Mouse (Mus musculus) heart, postnatal 0 days (tissue): ENCODE measurements around the gene Cyp11a1. TPM values are rescaled to one million over a fixed set of nuclear protein-coding genes. Genes with fewer than 3 reads are reported as not detected.
A peak's percentile ranks its signal among the peaks of the same experiment; 100 is the strongest.

Experiments used
- ATAC-seq: fragments of 200-750 bp; cut with Nextera tagmentation; 2 replicates; pipeline ENCODE4 v1.8.0; 2017; ENCODE audit warnings: low read depth, moderate number of reproducible peaks, moderate library complexity; ENCODE audit not compliant: insufficient read depth
- DNase-seq: peaks from one replicate; pipeline ENCODE4 v3.0.0-alpha.2; 2016; ENCODE audit warnings: low spot score
- H3K27ac ChIP-seq: fragments of 300-500 bp; sonication (generic); 2 replicates; pipeline ENCODE4 v1.5.1; 2014; ENCODE audit warnings: low read depth, mild to moderate bottlenecking
- H3K27me3 ChIP-seq: fragments of 300-500 bp; sonication (generic); 2 replicates; pipeline ENCODE4 v1.6.1; 2014; ENCODE audit warnings: low read length, mixed read lengths; ENCODE audit not compliant: control insufficient read depth, insufficient read depth
- H3K36me3 ChIP-seq: fragments of 300-500 bp; sonication (generic); replicated peaks from 2 replicates; pipeline ENCODE4 v1.6.1; 2014; ENCODE audit warnings: low read length, mixed read lengths; ENCODE audit not compliant: control insufficient read depth, insufficient read depth
- H3K4me1 ChIP-seq: fragments of 300-500 bp; sonication (generic); 2 replicates; pipeline ENCODE4 v1.6.1; 2014; ENCODE audit warnings: antibody characterized with exemption; ENCODE audit not compliant: control insufficient read depth, insufficient read depth
- H3K4me2 ChIP-seq: fragments of 300-500 bp; sonication (generic); 2 replicates; pipeline ENCODE4 v1.6.1; 2014; ENCODE audit warnings: low read depth, mild to moderate bottlenecking, low read length, moderate library complexity
- H3K4me3 ChIP-seq: fragments of 300-500 bp; sonication (generic); 2 replicates; pipeline ENCODE4 v1.5.1; 2014; ENCODE audit warnings: low read depth, low read length
- H3K9ac ChIP-seq: fragments of 300-500 bp; sonication (generic); replicated peaks from 2 replicates; pipeline ENCODE4 v1.6.1; 2014; ENCODE audit warnings: low read depth, low read length, mixed read lengths
- H3K9me3 ChIP-seq: fragments of 300-500 bp; sonication (generic); replicated peaks from 2 replicates; pipeline ENCODE4 v1.6.1; 2016; ENCODE audit warnings: low read length; ENCODE audit not compliant: control insufficient read depth
- CTCF ChIP-seq: IDR thresholded peaks from 2 replicates; pipeline ENCODE4 v1.5.1; 2016; ENCODE audit warnings: antibody characterized with exemption, control low read depth, low read depth
- EP300 ChIP-seq: IDR thresholded peaks from 2 replicates; pipeline ENCODE4 v1.6.1; 2016; ENCODE audit warnings: antibody characterized with exemption, low read depth
- WGBS: fragments of 180-500 bp; shearing (Covaris S2); extraction: QIAGEN DNeasy Blood & Tissue Kit; methylation state at CpG from one replicate; pipeline ENCODE4 v1.1.7; 2014; 5-methylcytosine and 5-hydroxymethylcytosine counted together
- polyA plus RNA-seq: library from polyadenylated mRNA; unstranded; fragments of >200 nt; fragmentation: Nextera tagmentation; extraction: Ambion mirVana; gene quantifications from 2 replicates; pipeline ENCODE4 v1.2.1, GENCODE M21; 2015
- total RNA-seq: library from RNA; depleted of rRNA; stranded (reverse); fragments of >200 nt; gene quantifications from 2 replicates; pipeline ENCODE4 v1.2.3, GENCODE M21; 2014; ENCODE audit warnings: low replicate concordance

Cyp11a1 gene
- total and polyA plus RNA-seq, 2 experiments from 2014 or later = 0.90 to 2.3 TPM

GRCm38 (mm10) chr9:58049186-58049585 lies 43.0 kb downstream of the Cyp11a1 start:
- H3K36me3 ChIP-seq = no peaks in the 10 kb centered on the region
- no peak for TF ChIP-seq CTCF
- TF ChIP-seq EP300 = no peak
- H3K4me1 ChIP-seq = peaks cover 6% of the 10 kb centered on the region
- H3K9ac ChIP-seq = no peak overlapping the region
- ATAC-seq = no peak
- peaks cover 9% of the 10 kb centered on the region; the same call in 1 of the 2 replicates for H3K27me3 ChIP-seq
- H3K4me2 ChIP-seq = no peak overlapping the region
- H3K4me3 ChIP-seq = no peak overlapping the region
- H3K9me3 ChIP-seq = no peaks in the 10 kb centered on the region
- H3K27ac ChIP-seq = no peak overlapping the region
- DNase-seq = no peak
- WGBS = 62% methylated on average over 6 of the region's 6 CpGs

DNA sequence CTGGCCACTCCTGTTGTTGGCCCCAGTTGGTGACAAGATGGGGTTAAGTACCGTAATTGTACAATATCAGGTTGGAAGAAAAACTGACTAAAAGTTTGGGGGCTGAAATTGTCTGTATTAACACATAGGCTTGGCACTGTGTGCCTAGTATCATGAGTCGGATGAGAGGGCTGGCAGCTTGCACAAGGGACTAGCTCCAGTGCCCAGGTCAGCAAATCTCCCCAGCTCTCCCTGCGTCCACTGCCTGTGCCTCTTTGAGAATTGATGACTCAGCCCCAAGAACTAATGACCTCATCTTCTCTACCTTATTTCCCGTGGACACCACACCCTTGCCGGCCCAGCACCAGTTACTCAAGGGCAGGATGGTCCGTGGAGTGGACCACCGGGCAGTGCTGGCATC lies 43.6 kb downstream of the Cyp11a1 start:
- H3K4me2 ChIP-seq = no peak overlapping the region
- H3K36me3 ChIP-seq = no peaks in the 10 kb centered on the region
- no peak overlapping the region for H3K4me3 ChIP-seq
- DNase-seq (no peak), ATAC-seq (no peak)
- 66% methylated on average over 7 of the region's 7 CpGs for WGBS
- TF ChIP-seq CTCF = no peak
- no peak for TF ChIP-seq EP300
- no peak overlapping the region for H3K9ac ChIP-seq
- peaks cover 6% of the 10 kb centered on the region for H3K4me1 ChIP-seq
- peaks cover 9% of the 10 kb centered on the region; the same call in 1 of the 2 replicates for H3K27me3 ChIP-seq
- H3K9me3 ChIP-seq = no peaks in the 10 kb centered on the region
- no peak overlapping the region for H3K27ac ChIP-seq

DNA sequence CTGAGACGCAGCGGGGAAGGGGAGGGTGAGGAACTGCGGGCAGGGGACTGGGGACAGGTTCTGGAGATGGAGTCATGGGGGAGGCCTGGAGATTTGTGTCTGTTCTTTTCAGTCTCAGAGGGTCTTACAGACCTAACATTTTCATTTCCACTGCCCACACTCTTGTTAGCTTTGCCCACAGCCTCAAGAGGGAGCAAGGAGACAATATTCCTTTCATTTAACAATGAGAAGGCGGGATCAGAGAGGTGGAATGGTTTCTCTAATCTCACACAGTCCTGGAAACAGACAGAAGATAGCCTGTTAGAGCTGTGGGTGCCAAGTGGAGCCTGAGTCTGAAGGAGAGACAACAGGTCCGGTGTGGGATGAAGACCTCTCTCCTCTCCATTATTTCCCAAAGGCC lies 45.7 kb downstream of the Cyp11a1 start:
- WGBS = 43% methylated on average over 5 of the region's 5 CpGs
- TF ChIP-seq CTCF = peak; percentile 27; the same call in 1 of the 2 replicates
- no peak for TF ChIP-seq EP300
- H3K4me3 ChIP-seq = no peak overlapping the region
- peaks cover 9% of the 10 kb centered on the region; the same call in 1 of the 2 replicates for H3K27me3 ChIP-seq
- peaks cover 6% of the 10 kb centered on the region for H3K4me1 ChIP-seq
- DNase-seq (no peak), ATAC-seq (no peak)
- no peak overlapping the region for H3K4me2 ChIP-seq
- no peak overlapping the region for H3K27ac ChIP-seq
- H3K9ac ChIP-seq = no peak overlapping the region
- H3K9me3 ChIP-seq = no peaks in the 10 kb centered on the region
- H3K36me3 ChIP-seq = no peaks in the 10 kb centered on the region

DNA sequence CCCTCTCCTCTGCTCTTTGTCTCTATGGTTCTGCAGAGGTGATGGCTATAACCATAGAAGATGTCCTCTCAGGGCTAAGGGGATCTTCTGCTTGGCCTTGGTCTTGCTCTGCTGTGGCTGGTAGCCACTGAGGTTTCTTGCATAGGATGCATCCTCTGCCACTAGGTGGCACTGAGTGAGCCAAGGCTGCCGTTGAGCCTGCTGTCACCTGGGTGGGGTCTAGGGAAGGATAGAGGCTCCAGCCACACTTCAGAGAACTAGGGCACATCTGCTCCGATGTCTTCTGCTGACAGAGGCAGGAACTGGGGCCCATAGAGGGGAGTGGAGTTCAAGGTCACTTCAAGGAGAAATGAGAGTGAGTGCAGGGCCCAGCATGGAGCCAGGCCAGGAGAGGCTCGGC lies 46.9 kb downstream of the Cyp11a1 start:
- no peak overlapping the region for H3K4me3 ChIP-seq
- no peaks in the 10 kb centered on the region for H3K9me3 ChIP-seq
- H3K27ac ChIP-seq = no peak overlapping the region
- H3K36me3 ChIP-seq = no peaks in the 10 kb centered on the region
- no peak overlapping the region for H3K9ac ChIP-seq
- peak; percentile 41 for DNase-seq
- ATAC-seq = no peak
- peaks cover 9% of the 10 kb centered on the region; the same call in 1 of the 2 replicates for H3K27me3 ChIP-seq
- H3K4me2 ChIP-seq = no peak overlapping the region
- no peak for TF ChIP-seq EP300
- peak; percentile 75 for TF ChIP-seq CTCF
- peaks cover 6% of the 10 kb centered on the region for H3K4me1 ChIP-seq
- WGBS = 18% methylated on average over 3 of the region's 3 CpGs

DNA sequence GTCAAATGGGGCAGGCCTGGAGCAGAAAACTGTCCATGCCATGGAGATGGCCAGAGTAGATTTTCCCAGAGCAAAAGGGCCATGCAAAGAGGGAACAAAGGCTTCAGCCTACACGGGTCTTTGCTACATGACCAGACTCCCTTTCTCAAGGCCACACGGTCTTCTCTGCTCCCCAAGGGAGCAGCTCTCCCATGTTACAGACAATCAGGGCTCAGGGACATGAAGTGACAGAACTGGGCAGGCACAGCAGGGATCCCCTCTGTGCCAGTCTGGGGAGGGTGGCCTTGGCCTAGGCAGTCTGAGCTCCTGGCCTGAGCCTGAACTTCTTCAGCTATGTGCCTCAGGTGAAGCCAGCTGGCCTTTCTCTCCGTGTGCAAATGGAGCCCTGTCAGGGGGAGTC lies 47.3 kb downstream of the Cyp11a1 start:
- Histone ChIP-seq H3K9me3 (no peaks in the 10 kb centered on the region), H3K36me3 (no peaks in the 10 kb centered on the region), H3K27me3 (peaks cover 9% of the 10 kb centered on the region; the same call in 1 of the 2 replicates), H3K4me2 (no peak overlapping the region), H3K9ac (no peak overlapping the region), H3K4me3 (no peak overlapping the region), H3K4me1 (peaks cover 1% of the 10 kb centered on the region; the same call in 1 of the 2 replicates), H3K27ac (no peak overlapping the region)
- DNase-seq (no peak), ATAC-seq (no peak)
- 67% methylated on average over 3 of the region's 3 CpGs for WGBS
- TF ChIP-seq EP300 = no peak

- 96% methylated on average over 1 of the region's 1 CpGs for WGBS
- DNase-seq (no peak), ATAC-seq (no peak)
- Histone ChIP-seq H3K36me3 (no peaks in the 10 kb centered on the region), H3K4me3 (no peak overlapping the region), H3K4me2 (no peak overlapping the region), H3K27me3 (peaks cover 9% of the 10 kb centered on the region; the same call in 1 of the 2 replicates), H3K9ac (no peak overlapping the region), H3K4me1 (no peaks in the 10 kb centered on the region), H3K9me3 (no peaks in the 10 kb centered on the region), H3K27ac (no peak overlapping the region)
- TF ChIP-seq EP300 (no peak), CTCF (no peak)
Measured at GRCm38 (mm10) chr9:58054032-58054431, 47.8 kb downstream of the Cyp11a1 start.
